Mouse (Mus musculus) cerebellum, adult 2 months (tissue): Measurements from ENCODE around the gene Wnt8b.
A peak's percentile ranks its signal among the peaks of the same experiment; 100 is the strongest.

Experiments used
- CTCF ChIP-seq: fragments of 200-500 bp; IDR thresholded peaks from 2 replicates; pipeline ENCODE4 v1.5.1; 2011; ENCODE audit warnings: low read depth, mild to moderate bottlenecking, control low read depth, low read length, moderate library complexity, borderline replicate concordance; ENCODE audit not compliant: insufficient read depth
- POLR2A ChIP-seq: fragments of 200-500 bp; IDR thresholded peaks from 2 replicates; pipeline ENCODE4 v1.6.1; 2011; ENCODE audit warnings: low read length, control low read depth, borderline replicate concordance; ENCODE audit not compliant: insufficient read depth

DNA sequence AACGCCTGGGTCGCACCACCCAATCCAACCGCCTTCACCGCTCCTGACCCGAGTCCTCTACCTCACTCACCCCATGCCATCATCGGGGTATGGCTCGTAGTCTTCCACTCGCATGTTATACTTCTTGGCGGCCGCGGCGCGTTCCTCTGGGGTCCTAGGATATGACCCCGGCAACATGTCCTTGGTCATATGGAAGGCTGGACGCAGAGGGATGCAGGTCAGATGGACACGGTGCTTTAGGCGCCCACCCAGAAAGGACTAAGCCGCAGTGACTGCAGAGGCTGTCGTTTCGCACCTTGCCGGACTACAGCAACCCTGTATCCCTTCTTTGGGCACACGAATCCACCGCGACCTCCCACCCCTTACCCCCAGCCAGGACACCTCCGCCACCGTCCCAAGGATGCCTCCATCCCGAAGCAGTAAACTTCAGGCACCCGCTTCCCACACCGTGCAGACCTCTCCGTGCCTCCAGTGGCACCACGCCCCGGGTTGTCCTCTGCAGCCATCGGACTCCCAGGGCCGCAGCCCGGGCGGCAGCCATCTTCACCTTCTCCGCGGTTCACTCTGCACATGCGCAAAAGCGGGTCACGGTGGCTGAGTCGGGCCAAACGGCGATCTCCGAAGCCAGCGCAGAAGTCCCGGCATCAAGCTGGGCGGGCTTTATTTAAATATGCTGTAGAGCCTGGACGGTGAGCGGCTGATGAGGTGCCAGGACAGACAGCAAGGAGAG lies 61.8 kb downstream of the Wnt8b start, which contains the start of gene Ndufb8:
- no peak for TF ChIP-seq CTCF
- TF ChIP-seq POLR2A = peak; percentile 96
